Mouse (Mus musculus): Measurements from ENCODE around the gene Rcc1.

Gene Rcc1

GRCm38 (mm10) chr4:132355403-132355802 is 2.0 kb upstream of the Rcc1 start:
- WGBS, result 85% methylated on average over 3 of the region's 3 CpGs

GRCm38 (mm10) chr4:132354571-132354970 is 1.2 kb upstream of the Rcc1 start:
- WGBS, result 71% methylated on average over 4 of the region's 4 CpGs

- WGBS, result under 1% methylated on average over 14 of the region's 14 CpGs
These were observed 666 bp downstream of the Rcc1 start for GRCm38 (mm10) chr4:132352739-132353138.

- WGBS, result 56% methylated on average over 1 of the region's 1 CpGs
These were observed 2.0 kb downstream of the Rcc1 start for GRCm38 (mm10) chr4:132351401-132351800.

- WGBS, result 82% methylated on average over 3 of the region's 3 CpGs
These were observed 2.6 kb downstream of the Rcc1 start for GRCm38 (mm10) chr4:132350854-132351253.

- WGBS, result 79% methylated on average over 2 of the region's 2 CpGs
These were observed 3.2 kb downstream of the Rcc1 start for GRCm38 (mm10) chr4:132350123-132350740.

- 61% methylated on average over 3 of the region's 3 CpGs for WGBS
These were observed 3.8 kb downstream of the Rcc1 start for GRCm38 (mm10) chr4:132349495-132350122.

- 41% methylated on average over 3 of the region's 3 CpGs for WGBS
These were observed 6.7 kb downstream of the Rcc1 start for GRCm38 (mm10) chr4:132346661-132347060.

GRCm38 (mm10) chr4:132346261-132346660 is 7.1 kb downstream of the Rcc1 start:
- 79% methylated on average over 4 of the region's 4 CpGs for WGBS

- WGBS, result 38% methylated on average over 5 of the region's 5 CpGs
These were observed 7.6 kb downstream of the Rcc1 start for GRCm38 (mm10) chr4:132345843-132346212.

- WGBS, result under 1% methylated on average over 83 of the region's 83 CpGs
These were observed 8.1 kb downstream of the Rcc1 start for GRCm38 (mm10) chr4:132345135-132345842.

- WGBS, result 12% methylated on average over 13 of the region's 13 CpGs
These were observed 8.8 kb downstream of the Rcc1 start for GRCm38 (mm10) chr4:132344403-132345134.

GRCm38 (mm10) chr4:132341451-132341850 is 12.0 kb downstream of the Rcc1 start:
- 95% methylated on average over 3 of the region's 3 CpGs for WGBS

GRCm38 (mm10) chr4:132338943-132339342 is 14.5 kb downstream of the Rcc1 start:
- WGBS, result 71% methylated on average over 13 of the region's 13 CpGs

GRCm38 (mm10) chr4:132332880-132333279 is 20.5 kb downstream of the Rcc1 start:
- 85% methylated on average over 6 of the region's 6 CpGs for WGBS

- WGBS, result 85% methylated on average over 3 of the region's 3 CpGs
These were observed 21.4 kb downstream of the Rcc1 start for GRCm38 (mm10) chr4:132331960-132332359.

- WGBS, result 10% methylated on average over 10 of the region's 10 CpGs
These were observed 23.5 kb downstream of the Rcc1 start for GRCm38 (mm10) chr4:132329835-132330354.

GRCm38 (mm10) chr4:132329115-132329834 is 24.1 kb downstream of the Rcc1 start, which contains the start of gene Trnau1ap:
Gene Trnau1ap, minus strand, starts transcription at chr4:132329538.
- WGBS, result under 1% methylated on average over 52 of the region's 52 CpGs

GRCm38 (mm10) chr4:132328391-132328982 is 24.9 kb downstream of the Rcc1 start:
- WGBS, result 48% methylated on average over 14 of the region's 14 CpGs

- 78% methylated on average over 5 of the region's 5 CpGs for WGBS
These were observed 26.9 kb downstream of the Rcc1 start for GRCm38 (mm10) chr4:132326481-132326880.

- 88% methylated on average over 8 of the region's 8 CpGs for WGBS
These were observed 37.7 kb downstream of the Rcc1 start for GRCm38 (mm10) chr4:132315711-132316110.
